Mouse (Mus musculus) liver, embryonic 14.5 days (tissue): ENCODE data around the gene Icos. TPM values are rescaled to one million over a fixed set of nuclear protein-coding genes. Genes with fewer than 3 reads are reported as not detected.

Experiments used
- ATAC-seq: fragments of 200-750 bp; cut with Nextera tagmentation; 2 replicates; pipeline ENCODE4 v1.8.0; 2017; ENCODE audit warnings: moderate number of reproducible peaks, mild to moderate bottlenecking, moderate library complexity; ENCODE audit not compliant: insufficient read depth
- DNase-seq, 3 experiments: peaks; one replicate each; pipeline ENCODE4 v3.0.0-alpha.2; 2012 to 2013; ENCODE audit warnings: low read depth in 3 of 3, low spot score in 3 of 3
- H3K27ac ChIP-seq: fragments of 300-500 bp; sonication (generic); 2 replicates; pipeline ENCODE4 v1.5.1; 2014; ENCODE audit warnings: moderate library complexity, mild to moderate bottlenecking, control low read depth, inconsistent platforms
- H3K27me3 ChIP-seq: fragments of 300-500 bp; sonication (generic); 2 replicates; pipeline ENCODE4 v1.6.1; 2014; ENCODE audit warnings: mild to moderate bottlenecking, low read length, moderate library complexity; ENCODE audit not compliant: control insufficient read depth, insufficient read depth
- H3K36me3 ChIP-seq: fragments of 300-500 bp; sonication (generic); replicated peaks from 2 replicates; pipeline ENCODE4 v1.6.1; 2014; ENCODE audit warnings: low read depth; ENCODE audit not compliant: control insufficient read depth, insufficient read depth
- H3K4me1 ChIP-seq, 2 experiments: fragments of 200-500 bp in 1 of 2; fragments of 300-500 bp in 1 of 2; sonication (generic) in 1 of 2; replicated peaks; 2 replicates each; pipeline ENCODE4 v1.6.1; 2012 to 2014; ENCODE audit warnings: antibody characterized with exemption in 1 of 2, inconsistent platforms in 1 of 2, low read length in 1 of 2; ENCODE audit not compliant: control insufficient read depth in 2 of 2, insufficient read depth in 2 of 2
- H3K4me2 ChIP-seq: fragments of 300-500 bp; sonication (generic); 2 replicates; pipeline ENCODE4 v1.6.1; 2014; ENCODE audit warnings: low read depth, mild to moderate bottlenecking, control low read depth, moderate library complexity
- H3K4me3 ChIP-seq, 2 experiments: fragments of 200-500 bp in 1 of 2; fragments of 300-500 bp in 1 of 2; sonication (generic) in 1 of 2; 2 replicates each; pipeline ENCODE4 v1.5.1; 2012 to 2014; ENCODE audit warnings: low read depth in 2 of 2, low read length in 2 of 2, mild to moderate bottlenecking in 2 of 2, control low read depth in 1 of 2, inconsistent platforms in 1 of 2, moderate library complexity in 1 of 2; ENCODE audit not compliant: insufficient read depth in 1 of 2
- H3K9ac ChIP-seq: fragments of 300-500 bp; sonication (generic); replicated peaks from 2 replicates; pipeline ENCODE4 v1.6.1; 2014; ENCODE audit warnings: mild to moderate bottlenecking, control low read depth, moderate library complexity
- H3K9me3 ChIP-seq: fragments of 300-500 bp; sonication (generic); 2 replicates; pipeline ENCODE4 v1.6.1; 2016; ENCODE audit warnings: low read length, mixed read lengths; ENCODE audit not compliant: control insufficient read depth
- CTCF ChIP-seq: IDR thresholded peaks from 2 replicates; pipeline ENCODE4 v1.5.1; 2016; ENCODE audit warnings: antibody characterized with exemption, low read depth, control low read depth
- EP300 ChIP-seq: IDR thresholded peaks from 2 replicates; pipeline ENCODE4 v1.6.1; 2016; ENCODE audit warnings: antibody characterized with exemption, low read depth
- WGBS: fragments of 180-500 bp; shearing (Covaris S2); extraction: QIAGEN DNeasy Blood & Tissue Kit; methylation state at CpG from one replicate; pipeline ENCODE4 v1.1.7; 2014; ENCODE audit not compliant: insufficient replicate concordance; 5-methylcytosine and 5-hydroxymethylcytosine counted together
- polyA plus RNA-seq, 2 experiments: library from polyadenylated mRNA; depleted of rRNA in 1 of 2; stranded (reverse) in 1 of 2; unstranded in 1 of 2; fragments of >200 nt; fragmentation: Nextera tagmentation in 1 of 2; extraction: Ambion mirVana in 1 of 2; gene quantifications; 2 replicates each; pipeline versions ENCODE4 v1.2.1 to v1.2.3; 2012 to 2014

Gene Icos
- polyA plus RNA-seq, 2 experiments, result 0.41 to 0.50 TPM

DNA sequence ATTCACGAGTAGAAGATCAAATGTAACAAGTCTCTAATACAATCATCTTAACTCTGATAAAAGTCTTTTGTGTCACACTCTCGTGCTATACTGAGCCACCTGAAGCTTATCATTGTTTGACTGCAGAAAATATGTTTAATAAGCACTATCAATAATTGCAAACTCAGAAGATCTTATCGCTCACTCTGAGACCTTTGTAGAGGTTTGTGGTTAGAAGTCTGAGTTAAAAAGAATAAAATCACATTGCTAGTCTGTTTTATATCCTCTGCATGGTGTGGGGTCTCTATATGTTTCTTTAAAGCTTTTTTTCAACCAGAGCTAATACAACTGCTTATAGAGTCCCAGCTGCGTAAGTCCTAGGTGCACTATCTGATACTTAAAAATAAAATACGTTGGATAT lies 8.4 kb downstream of the Icos start:
- TF ChIP-seq EP300 (no peak), CTCF (no peak)
- Histone ChIP-seq H3K9ac (no peak overlapping the region), H3K36me3 (no peaks in the 10 kb centered on the region), H3K9me3 (no peaks in the 10 kb centered on the region), H3K27ac (no peak overlapping the region), H3K4me3 (no peak overlapping the region), H3K4me1 (no peaks in the 10 kb centered on the region), H3K27me3 (no peaks in the 10 kb centered on the region), H3K4me2 (no peak overlapping the region)
- ATAC-seq (no peak), DNase-seq (no peak)
- WGBS, result 50% methylated on average over 5 of the region's 5 CpGs

DNA sequence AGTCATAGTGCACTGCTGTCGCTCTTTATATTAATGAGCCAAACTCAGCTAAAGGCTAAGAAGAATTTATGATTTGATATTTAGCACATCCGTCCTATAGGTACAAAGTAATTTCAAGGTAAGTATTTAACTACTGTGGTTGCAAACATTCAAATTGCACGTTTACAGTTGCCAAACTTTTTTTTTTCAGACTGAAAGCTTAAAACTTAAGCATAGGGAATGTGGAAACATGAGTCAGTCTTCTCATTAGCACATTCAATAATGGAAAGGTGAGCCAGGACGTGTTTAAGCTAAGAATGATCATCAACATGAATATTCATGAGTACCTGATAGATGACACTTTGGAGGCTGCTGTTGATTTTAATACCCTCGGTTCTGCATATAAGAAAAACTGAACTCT lies 11.4 kb downstream of the Icos start:
- Histone ChIP-seq H3K27ac (no peak overlapping the region), H3K27me3 (no peaks in the 10 kb centered on the region), H3K9me3 (no peaks in the 10 kb centered on the region), H3K36me3 (no peaks in the 10 kb centered on the region), H3K4me3 (no peak overlapping the region), H3K9ac (no peak overlapping the region), H3K4me2 (no peak overlapping the region), H3K4me1 (no peaks in the 10 kb centered on the region)
- ATAC-seq (no peak), DNase-seq (no peak)
- 62% methylated on average over 5 of the region's 5 CpGs for WGBS
- TF ChIP-seq CTCF, result no peak
- no peak for TF ChIP-seq EP300

DNA sequence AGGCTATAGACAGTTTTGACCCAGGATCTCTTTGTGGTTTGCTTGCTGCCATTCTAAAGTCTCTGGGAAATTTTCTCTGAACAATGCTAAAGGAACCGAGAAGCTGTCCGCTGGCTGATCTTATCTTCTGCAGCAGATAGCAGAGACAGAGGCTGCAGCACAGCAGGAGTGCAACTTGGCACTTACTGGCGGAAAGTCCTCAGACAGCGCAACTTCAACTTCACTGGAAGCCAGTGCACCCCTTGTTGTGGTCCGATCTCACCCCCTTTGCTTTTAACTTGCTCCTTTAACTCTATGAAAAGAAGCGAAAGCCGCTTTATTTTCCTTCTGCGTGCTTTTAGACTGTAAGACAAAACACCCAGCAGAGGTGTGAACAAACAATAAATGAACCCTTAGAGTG lies 12.6 kb downstream of the Icos start:
- no peak overlapping the region for H3K27ac ChIP-seq
- H3K4me2 ChIP-seq, result no peak overlapping the region

DNA sequence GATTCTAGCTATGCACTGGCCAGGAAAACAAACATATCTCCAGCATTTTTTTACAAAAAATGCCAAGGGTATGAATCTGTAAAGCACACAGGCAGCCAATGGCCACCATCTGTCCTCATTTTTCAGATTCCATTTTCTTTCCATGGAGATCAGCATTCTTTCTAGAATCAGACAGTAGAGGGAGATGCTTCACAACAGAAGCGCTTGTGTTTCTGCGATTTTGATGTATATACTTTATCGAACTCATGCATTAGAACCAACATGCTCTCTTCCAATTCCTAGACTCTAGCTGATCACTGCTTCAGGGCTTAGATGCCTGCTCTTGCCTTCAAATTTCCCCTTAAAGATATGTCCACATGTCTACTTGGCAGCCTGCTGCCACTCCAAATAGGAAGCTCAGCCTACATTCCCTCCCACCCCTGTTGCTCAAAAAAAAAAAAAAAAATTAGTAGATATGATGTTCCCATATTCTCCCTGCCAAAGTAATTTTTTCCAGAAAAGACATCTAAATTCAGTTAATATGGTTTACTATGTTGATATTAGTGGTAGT lies 20.4 kb downstream of the Icos start:
- no peak for ATAC-seq

More for the DNA sequence above, 12.6 kb downstream of the Icos start:
- WGBS, result 21% methylated on average over 8 of the region's 8 CpGs
- H3K4me1 ChIP-seq, result no peaks in the 10 kb centered on the region
- H3K27me3 ChIP-seq, result no peaks in the 10 kb centered on the region
- H3K9me3 ChIP-seq, result no peaks in the 10 kb centered on the region
- H3K9ac ChIP-seq, result no peak overlapping the region
- H3K36me3 ChIP-seq, result no peaks in the 10 kb centered on the region
- DNase-seq (no peak), ATAC-seq (no peak)
- TF ChIP-seq CTCF, result no peak
- TF ChIP-seq EP300, result no peak
- no peak overlapping the region for H3K4me3 ChIP-seq

DNA sequence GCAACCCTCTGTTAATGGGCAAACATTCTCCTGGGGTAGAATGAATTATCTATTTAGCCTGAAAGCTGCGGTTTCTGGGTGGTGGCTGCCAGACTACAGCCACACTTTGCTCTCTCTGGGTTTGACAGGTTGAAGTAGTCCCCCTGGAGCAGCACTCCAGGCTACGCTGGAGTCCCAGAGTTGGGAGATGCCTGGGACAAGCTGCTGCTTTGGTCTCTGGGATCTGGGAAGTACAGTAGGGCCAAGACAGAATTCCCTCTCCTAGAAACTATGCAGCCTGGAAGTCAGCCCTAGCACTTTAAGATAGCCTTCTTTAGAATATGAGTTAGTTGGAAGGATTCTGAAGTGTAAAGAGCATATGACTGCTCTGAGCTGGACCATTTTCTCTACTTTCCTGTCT lies 21.0 kb downstream of the Icos start:
- Histone ChIP-seq H3K27me3 (no peaks in the 10 kb centered on the region), H3K9me3 (no peaks in the 10 kb centered on the region), H3K4me2 (no peak overlapping the region), H3K27ac (no peak overlapping the region), H3K4me1 (no peaks in the 10 kb centered on the region), H3K36me3 (no peaks in the 10 kb centered on the region), H3K4me3 (no peak overlapping the region), H3K9ac (no peak overlapping the region)
- WGBS, result 59% methylated on average over 2 of the region's 2 CpGs
- TF ChIP-seq EP300, result no peak
- DNase-seq, result no peak
- no peak for ATAC-seq

More for the DNA sequence above, 20.4 kb downstream of the Icos start:
- H3K9ac ChIP-seq, result no peak overlapping the region
- no peaks in the 10 kb centered on the region for H3K4me1 ChIP-seq
- WGBS, result 75% methylated on average over 3 of the region's 3 CpGs
- TF ChIP-seq CTCF, result no peak
- no peak for TF ChIP-seq EP300
- no peak for DNase-seq
- no peaks in the 10 kb centered on the region for H3K36me3 ChIP-seq
- no peak overlapping the region for H3K27ac ChIP-seq
- no peak overlapping the region for H3K4me2 ChIP-seq
- H3K27me3 ChIP-seq, result no peaks in the 10 kb centered on the region
- no peak overlapping the region for H3K4me3 ChIP-seq
- no peaks in the 10 kb centered on the region for H3K9me3 ChIP-seq
